Mouse (Mus musculus) cerebellum, adult (tissue): Measurements from ENCODE around the gene Rgl1.
"Not testable (repeated sequence)": the region's sequence is repeated elsewhere in the genome, so short reads cannot be mapped to it uniquely, and the experiment has no call there.

Experiments
- ATAC-seq: cut with Nextera tagmentation; 2 replicates; pipeline ENCODE4 v1.9.2; 2017; ENCODE audit warnings: mild to moderate bottlenecking, moderate library complexity, mixed read lengths; ENCODE audit not compliant: insufficient number of reproducible peaks, low FRiP score, low TSS enrichment

The Rgl1 gene

DNA sequence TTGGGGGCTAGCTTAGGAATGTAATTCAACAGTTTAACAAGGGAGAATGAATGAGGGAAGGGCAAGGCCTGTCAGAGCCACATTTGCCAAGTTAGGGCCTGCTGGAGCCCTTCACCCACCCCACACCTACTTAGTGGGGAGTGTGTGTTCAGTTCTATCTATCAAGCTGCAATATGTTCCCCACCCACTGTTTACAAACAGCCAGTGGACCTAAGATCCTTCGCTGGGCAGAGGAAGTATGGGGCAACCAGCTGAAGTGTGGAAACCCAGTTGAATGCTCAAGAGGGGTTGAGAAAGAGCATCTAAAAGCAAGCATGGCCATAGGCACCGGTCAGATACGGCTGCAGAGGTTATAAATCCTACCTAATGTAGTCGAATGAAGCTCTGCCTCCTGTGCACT lies 20.8 kb upstream of the Rgl1 start:
- ATAC-seq, result no peak

DNA sequence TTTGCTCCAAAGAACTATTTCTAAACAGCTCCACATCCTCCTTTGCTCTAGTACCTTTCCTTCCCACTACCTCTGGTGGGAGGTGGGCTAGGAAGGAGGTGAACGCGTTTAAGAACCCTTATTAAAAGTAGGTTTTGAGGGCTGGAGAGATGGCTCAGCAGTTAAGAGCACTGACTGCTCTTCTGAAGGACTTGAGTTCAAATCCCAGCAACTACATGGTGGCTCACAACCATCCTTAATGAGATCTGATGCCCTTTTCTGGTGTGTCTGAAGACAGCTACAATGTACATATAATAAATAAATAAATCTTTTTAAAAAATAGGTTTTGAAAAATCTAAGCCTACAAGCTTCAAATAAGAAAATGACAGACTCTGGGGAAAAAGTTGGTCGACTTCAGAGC lies 19.3 kb upstream of the Rgl1 start:
- ATAC-seq, result not testable (repeated sequence)

GRCm38 (mm10) chr1:152784620-152785019 lies 18.5 kb upstream of the Rgl1 start:
- no peak for ATAC-seq

- ATAC-seq, result peak; percentile 74
Measured at GRCm38 (mm10) chr1:152779071-152779737, 13.1 kb upstream of the Rgl1 start.

- ATAC-seq, result not testable (repeated sequence)
Measured at GRCm38 (mm10) chr1:152774601-152775000, 8.4 kb upstream of the Rgl1 start.

- ATAC-seq, result no peak
Measured at GRCm38 (mm10) chr1:152771016-152771415, 4.9 kb upstream of the Rgl1 start.

GRCm38 (mm10) chr1:152767749-152768488 lies 1.8 kb upstream of the Rgl1 start:
- ATAC-seq, result peak; percentile 64

DNA sequence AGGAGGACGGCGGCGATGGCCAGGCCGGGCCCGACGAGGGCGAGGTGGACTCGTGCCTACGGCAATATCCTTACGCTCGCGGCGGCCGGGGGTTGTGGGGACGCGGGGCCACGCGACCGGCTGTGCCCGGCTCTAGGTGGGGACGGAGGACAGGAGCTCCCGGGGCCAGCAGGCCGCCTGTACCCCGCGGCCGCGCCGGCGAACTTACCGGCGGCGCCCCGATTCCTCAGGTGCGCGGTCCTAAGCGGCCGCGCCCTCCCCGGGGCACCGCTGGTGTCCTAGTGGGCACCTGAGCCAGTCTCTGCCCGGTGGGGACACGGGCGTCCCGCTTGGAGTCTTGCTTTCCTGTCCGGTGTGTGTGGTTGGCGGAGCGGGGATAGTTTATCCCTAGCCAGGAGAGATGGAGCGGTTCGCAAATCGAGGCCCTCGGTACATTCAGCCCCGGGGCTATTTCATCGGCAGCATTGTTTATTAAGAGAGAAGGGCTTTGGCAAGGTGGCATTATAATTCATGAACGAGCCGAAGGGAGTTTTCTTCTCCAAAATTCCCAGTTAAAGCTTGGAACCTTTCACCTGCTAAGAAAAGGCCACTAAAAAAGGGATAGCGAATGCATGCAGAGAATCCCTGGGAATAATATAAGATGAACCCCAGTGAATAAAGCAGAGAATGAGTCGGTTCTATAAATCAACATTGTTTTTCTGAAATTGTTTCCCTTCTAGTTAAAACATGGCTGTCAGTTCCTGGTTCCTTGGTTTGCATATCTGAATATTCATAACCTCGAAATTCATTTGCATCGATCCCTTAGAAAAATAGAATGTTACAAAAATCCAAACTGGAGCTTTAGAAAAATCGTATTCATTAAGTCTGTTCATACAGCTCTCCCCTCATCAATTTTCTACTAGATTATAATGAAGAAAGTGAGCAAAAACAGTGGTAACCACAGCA lies 925 bp upstream of the Rgl1 start:
- ATAC-seq, result peak; percentile 39

- ATAC-seq, result no peak
Measured at GRCm38 (mm10) chr1:152761791-152762190, 4.4 kb downstream of the Rgl1 start.

DNA sequence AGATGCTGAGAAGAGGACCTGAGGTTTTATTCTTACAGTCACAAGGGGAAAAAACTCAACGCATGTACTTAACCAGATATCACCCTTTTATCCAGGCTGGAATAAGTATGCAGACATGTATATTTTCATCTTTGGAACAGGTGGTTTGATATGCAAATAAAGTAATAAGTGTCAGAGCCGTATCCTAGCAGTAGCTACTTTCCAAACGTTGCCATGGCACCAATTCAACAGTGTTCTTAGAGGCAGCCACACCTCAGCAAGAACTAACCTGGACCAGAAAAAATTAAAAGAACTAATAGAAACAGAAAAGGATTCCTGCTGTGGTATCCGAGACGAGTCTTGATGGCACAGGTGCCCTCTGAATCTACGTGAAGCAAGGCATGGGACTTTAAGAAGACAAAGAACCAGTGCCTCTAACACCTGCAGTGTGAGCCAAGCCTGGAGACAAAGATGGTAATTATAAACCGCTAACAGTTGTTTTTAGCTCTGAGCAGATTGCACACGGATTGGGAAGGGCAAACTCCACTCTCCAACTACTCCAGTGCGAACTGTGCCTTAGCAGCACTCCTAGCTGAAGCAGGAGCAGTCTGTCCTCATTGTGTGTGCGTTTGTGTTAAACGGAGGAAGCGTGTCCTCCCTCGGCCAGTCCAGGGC lies 15.7 kb downstream of the Rgl1 start, which contains the start of gene Apobec4:
Gene Apobec4 (plus strand): TSS at position 240 of the 654 bp plus-strand sequence.
- ATAC-seq, result no peak

DNA sequence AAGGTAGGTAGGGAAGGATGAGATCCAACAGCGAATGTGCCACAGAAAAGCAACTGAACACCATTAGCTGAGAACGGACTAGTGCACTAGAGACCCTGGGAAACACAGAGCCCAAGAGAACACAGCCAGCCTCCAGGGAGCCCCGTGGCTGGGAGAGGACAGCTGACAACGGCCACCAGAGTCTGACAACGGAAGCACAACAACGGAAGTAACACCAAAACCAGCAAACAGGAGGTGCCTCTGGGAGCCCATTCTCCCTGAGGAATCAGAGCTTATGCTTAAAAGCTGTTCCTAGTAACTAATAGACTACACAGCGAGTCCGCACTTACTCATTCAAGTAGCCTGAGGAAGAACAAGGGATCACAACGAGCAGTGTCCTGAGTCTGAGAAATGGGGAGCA lies 16.9 kb downstream of the Rgl1 start:
- ATAC-seq, result no peak

GRCm38 (mm10) chr1:152746426-152746825 lies 19.7 kb downstream of the Rgl1 start:
- peak; percentile 86 for ATAC-seq

- no peak for ATAC-seq
Measured at GRCm38 (mm10) chr1:152743095-152743826, 22.9 kb downstream of the Rgl1 start.

DNA sequence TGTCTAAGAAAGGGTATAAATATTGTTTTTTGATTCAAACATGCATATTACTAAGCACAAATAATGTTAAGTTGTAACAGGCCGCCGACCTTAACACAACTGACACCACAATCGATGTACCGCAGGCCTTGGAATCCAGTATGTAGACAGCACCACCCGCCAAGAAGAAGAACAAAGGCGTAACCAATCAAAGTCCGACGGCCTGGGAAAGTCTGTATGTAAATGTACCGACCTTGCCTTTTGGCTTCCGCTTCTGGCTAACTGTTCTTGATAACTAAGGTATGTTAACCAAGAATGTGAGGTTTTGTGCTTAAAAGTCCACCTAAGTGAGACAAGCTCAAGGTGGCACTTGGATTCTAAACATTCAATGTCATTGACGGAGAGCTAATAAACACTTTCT lies 26.8 kb downstream of the Rgl1 start:
- ATAC-seq, result no peak

DNA sequence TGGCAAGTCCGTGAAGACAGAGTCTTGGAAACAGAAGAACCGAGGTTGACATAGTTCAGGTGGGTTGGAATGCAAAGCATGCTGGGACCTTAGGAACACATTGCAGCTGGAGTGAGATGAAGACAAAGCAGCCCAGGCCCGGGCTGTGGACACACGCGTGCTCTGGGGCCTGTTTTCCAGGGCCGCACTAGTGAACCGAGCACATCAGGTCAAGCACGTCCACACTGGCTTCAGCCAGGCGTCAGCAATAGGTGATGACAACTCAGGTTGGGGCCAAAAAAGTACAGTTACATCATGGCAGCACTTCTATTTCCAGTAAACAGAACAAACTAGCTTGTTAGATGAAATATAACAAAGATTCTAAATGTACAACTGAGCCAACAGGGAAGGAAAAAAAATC lies 27.4 kb downstream of the Rgl1 start:
- ATAC-seq, result no peak

DNA sequence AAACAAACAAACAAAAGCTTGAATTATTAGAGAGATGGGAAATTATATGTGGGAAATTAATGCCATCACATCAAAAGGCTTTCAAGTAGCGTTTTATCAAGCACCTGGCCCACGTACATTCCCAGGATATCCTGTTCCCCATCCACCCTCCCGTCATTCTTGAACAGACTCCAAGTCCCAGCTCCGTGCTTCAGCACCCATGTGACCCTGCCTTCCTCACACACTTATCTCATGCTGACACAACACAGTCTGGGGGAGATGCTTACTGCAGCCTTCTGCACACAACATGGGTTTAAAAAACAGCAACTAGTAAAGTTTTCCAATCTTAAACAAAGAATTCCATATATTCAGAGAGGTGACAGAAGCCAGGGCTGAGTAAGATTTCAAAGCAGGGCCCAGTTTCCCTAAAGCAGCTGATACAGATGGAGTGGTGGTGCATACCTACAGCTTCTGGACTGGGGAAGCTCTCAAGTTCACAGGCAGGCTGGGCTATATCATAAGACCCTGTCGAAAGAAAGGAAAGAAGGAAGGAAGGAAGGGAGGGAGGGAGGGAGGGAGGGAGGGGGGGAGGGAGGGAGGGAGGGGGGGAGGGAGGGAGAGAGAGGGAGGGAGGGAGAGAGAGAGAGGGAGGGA lies 38.4 kb downstream of the Rgl1 start:
- ATAC-seq, result no peak

DNA sequence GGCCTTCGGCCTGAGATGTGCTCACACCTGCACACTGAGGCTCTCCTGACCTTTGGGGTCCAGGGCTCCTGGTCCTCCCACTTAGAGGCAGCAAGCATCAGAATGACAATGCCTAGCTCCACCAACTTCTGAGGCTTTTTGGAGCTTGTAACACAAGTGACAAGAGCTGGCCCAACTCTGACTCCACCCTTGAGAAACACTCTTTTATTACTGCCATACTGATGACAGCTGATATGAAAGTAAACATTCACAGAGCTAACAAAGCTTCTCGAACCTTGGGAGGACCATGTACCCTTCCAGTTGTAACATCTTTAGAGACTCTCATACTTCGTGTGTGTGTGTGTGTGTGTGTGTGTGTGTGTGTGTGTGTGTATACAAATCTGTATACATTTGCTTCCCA lies 40.1 kb downstream of the Rgl1 start:
- ATAC-seq, result no peak

- ATAC-seq, result no peak
Measured at GRCm38 (mm10) chr1:152724286-152724685, 41.9 kb downstream of the Rgl1 start.

DNA sequence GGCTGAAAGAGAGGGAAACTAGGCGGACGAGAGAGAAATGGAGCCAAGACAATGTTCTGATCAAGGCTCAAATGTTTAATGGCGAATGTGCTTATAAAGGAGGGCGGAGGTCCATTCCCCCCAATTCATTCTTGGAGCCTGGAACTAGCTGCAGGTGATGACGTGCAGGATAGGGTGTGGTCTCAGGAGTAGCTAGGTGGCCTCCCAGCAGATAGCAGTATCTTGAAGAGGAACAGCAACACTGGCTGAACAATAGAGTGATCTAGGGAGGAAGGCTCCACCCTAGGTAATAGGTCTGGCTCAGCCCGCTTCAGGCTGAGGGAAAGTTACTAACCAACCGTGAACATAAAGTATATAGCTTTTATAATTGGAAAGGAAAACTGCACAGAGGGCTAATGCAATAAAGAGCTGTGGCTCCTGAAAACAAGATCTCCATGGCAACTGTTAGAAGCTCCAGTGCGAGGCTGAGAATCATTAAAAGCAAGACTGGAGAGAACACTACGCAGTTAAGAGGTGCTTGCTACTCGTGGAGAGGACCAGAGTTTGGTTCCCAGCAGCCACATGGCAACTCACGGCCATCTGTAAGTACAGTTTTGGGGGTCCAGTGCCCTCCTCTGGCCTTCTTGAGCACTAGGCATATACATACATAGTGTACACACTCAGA lies 44.5 kb downstream of the Rgl1 start:
- ATAC-seq, result no peak
